Mouse (Mus musculus): Measurements from ENCODE around the gene Slco2b1.

Slco2b1 gene

GRCm38 (mm10) chr7:99693387-99693786 is 17.8 kb downstream of the Slco2b1 start:
- no peak for DNase-seq (ENCODE audit: low spot score)

- no peak for DNase-seq (ENCODE audit: low spot score)
Measured at GRCm38 (mm10) chr7:99692396-99692795, 18.7 kb downstream of the Slco2b1 start.

GRCm38 (mm10) chr7:99690819-99691218 is 20.3 kb downstream of the Slco2b1 start:
- no peak for DNase-seq (ENCODE audit: low spot score)

- DNase-seq (ENCODE audit: low spot score) = no peak
Measured at GRCm38 (mm10) chr7:99684086-99684485, 27.1 kb downstream of the Slco2b1 start.

- no peak for DNase-seq (ENCODE audit: low spot score)
Measured at GRCm38 (mm10) chr7:99680771-99681170, 30.4 kb downstream of the Slco2b1 start.

- no peak for DNase-seq (ENCODE audit: low spot score)
Measured at GRCm38 (mm10) chr7:99674890-99675289, 36.2 kb downstream of the Slco2b1 start.

- DNase-seq (ENCODE audit: low spot score) = no peak
Measured at GRCm38 (mm10) chr7:99674209-99674608, 36.9 kb downstream of the Slco2b1 start.

GRCm38 (mm10) chr7:99673188-99673587 is 38.0 kb downstream of the Slco2b1 start:
- DNase-seq (ENCODE audit: low spot score) = no peak

GRCm38 (mm10) chr7:99671544-99672435 is 39.4 kb downstream of the Slco2b1 start:
- DNase-seq (ENCODE audit: low spot score) = no peak

GRCm38 (mm10) chr7:99670915-99671314 is 40.2 kb downstream of the Slco2b1 start:
- DNase-seq (ENCODE audit: low spot score) = no peak

GRCm38 (mm10) chr7:99668802-99669201 is 42.3 kb downstream of the Slco2b1 start:
- peak; percentile 49 for DNase-seq (ENCODE audit: low spot score)

- no peak for DNase-seq (ENCODE audit: low spot score)
Measured at GRCm38 (mm10) chr7:99667096-99667495, 44.0 kb downstream of the Slco2b1 start.

- DNase-seq (ENCODE audit: low spot score) = no peak
Measured at GRCm38 (mm10) chr7:99665731-99666452, 45.2 kb downstream of the Slco2b1 start.

GRCm38 (mm10) chr7:99664571-99665485 is 46.3 kb downstream of the Slco2b1 start:
- no peak for DNase-seq (ENCODE audit: low spot score)

- no peak for DNase-seq (ENCODE audit: low spot score)
Measured at GRCm38 (mm10) chr7:99663507-99664220, 47.5 kb downstream of the Slco2b1 start.

GRCm38 (mm10) chr7:99662311-99662710 is 48.8 kb downstream of the Slco2b1 start:
- no peak for DNase-seq (ENCODE audit: low spot score)

- no peak for DNase-seq (ENCODE audit: low spot score)
Measured at GRCm38 (mm10) chr7:99661571-99662230, 49.4 kb downstream of the Slco2b1 start.

- no peak for DNase-seq (ENCODE audit: low spot score)
Measured at GRCm38 (mm10) chr7:99661071-99661470, 50.1 kb downstream of the Slco2b1 start.

GRCm38 (mm10) chr7:99659379-99660029 is 51.6 kb downstream of the Slco2b1 start:
- DNase-seq (ENCODE audit: low spot score) = peak; percentile 83

- DNase-seq (ENCODE audit: low spot score) = no peak
Measured at GRCm38 (mm10) chr7:99654244-99654643, 56.9 kb downstream of the Slco2b1 start.

Data from retina, embryonic 14.5 days (tissue).